Mouse (Mus musculus): ENCODE measurements at regions not wholly inside any gene's neighbourhood (a gene's known extent, or its start where the extent isn't known, plus 50 kb on each side); places are given as distances from the start of the nearest gene placed in this dataset.

DNA sequence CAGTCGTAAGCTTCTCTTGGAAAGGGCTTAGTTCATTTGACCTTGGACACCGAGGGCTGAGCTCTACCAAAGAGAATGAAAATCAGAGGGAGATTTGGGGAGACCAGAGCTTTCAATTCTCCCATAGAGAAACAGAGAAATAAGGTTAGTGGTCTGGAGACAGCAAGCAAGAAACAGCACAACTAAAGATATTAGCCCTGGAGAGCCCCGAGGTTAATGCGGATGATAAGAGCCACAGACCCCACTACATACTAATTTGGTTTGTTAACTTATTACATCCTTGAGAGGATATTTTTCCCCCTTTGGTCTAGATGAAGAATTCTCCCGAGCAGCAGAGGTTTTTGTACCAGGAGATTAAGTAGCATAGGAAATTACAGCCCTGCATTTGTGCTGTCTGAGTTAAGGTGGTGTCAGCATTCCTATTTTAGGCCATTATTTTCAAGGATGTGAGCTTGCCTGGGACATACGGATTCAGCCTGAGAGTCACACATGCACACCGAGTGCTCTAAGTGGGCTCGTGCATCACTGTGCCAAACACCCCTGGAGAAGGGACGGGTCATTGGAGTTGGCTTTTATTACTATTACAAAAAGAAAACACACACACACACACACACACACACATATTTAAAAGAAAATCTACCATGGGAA is 147.4 kb upstream of the C9orf72 start:
- H3K4me1 ChIP-seq: no peaks in the 10 kb centered on the region
- H3K27me3 ChIP-seq: no peaks in the 10 kb centered on the region
- ATAC-seq (replicated peaks; ENCODE audit: low FRiP score): no peak
- H3K9ac ChIP-seq: no peak overlapping the region
- 60% methylated on average over 9 of the region's 9 CpGs for WGBS
- H3K4me2 ChIP-seq: no peak overlapping the region
- no peaks in the 10 kb centered on the region for H3K36me3 ChIP-seq
- 0 out of 2 replicates have a peak, but pooled peaks cover 3% of the 10 kb centered on the region for H3K9me3 ChIP-seq (replicated peaks)
- H3K27ac ChIP-seq: no peak overlapping the region
- H3K4me3 ChIP-seq (replicated peaks): no peak overlapping the region

DNA sequence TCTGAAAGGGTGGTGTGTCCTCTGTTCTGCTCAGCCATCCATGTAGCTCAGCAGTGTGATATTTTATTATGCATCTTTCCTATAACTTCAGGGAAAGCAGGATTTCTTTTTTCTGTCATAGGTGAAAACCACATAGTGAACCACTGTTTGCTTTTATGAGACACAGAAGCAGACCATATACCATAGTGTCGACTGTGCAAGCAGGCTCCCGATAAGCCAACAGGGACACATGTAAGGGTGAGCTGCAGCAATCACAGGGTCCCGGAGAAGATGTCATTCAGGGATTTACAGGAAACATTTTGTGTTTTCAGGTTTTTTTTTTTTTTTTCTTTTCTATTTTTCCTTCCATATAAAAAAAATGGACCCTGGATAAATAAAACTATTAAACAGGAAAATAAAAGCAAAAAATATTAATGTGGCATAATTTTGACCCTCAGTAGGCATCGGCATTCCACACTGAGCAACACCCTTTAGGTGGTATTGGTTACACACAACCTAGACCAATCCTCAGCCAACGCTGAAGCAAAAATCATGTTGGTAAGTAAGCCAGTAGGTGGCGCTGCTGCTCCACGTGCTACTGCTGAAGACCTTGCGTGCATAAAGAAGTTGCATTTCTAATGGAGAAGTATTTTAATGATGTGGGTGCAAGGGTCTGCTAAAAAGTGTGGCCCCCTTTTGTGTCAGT is 146.7 kb upstream of the C9orf72 start:
- 27% methylated on average over 8 of the region's 8 CpGs for WGBS
- Histone ChIP-seq H3K4me3 (replicated peaks) (no peak overlapping the region), H3K27ac (no peak overlapping the region)

DNA sequence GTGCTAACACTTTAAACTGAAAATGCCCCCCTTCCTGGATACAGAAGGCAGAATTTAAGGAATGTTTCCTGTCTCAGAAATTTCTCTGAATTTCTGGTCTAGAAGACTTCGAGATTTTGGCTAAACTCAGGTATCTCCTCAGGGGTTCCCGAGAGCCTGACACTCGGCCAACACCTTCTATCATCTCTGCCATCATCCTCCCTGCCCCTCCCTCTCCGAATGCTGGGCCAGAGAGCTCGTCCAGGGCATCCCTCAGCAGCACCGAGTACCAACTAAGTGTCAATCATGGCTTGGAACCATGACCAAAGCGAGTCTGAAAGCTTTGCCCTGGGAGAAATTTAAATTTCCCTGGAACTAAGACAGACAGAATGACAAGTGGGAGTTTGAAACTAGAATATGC is 138.2 kb upstream of the C9orf72 start:
- no peaks in the 10 kb centered on the region for H3K4me1 ChIP-seq
- H3K27ac ChIP-seq: no peak overlapping the region
- H3K36me3 ChIP-seq: no peaks in the 10 kb centered on the region
- WGBS: 75% methylated on average over 7 of the region's 7 CpGs
- H3K4me2 ChIP-seq: no peak overlapping the region
- H3K4me3 ChIP-seq (replicated peaks): no peak overlapping the region
- no peaks in the 10 kb centered on the region for H3K9me3 ChIP-seq (replicated peaks)
- H3K9ac ChIP-seq: no peak overlapping the region
- no peak for ATAC-seq (replicated peaks; ENCODE audit: low FRiP score)
- H3K27me3 ChIP-seq: no peaks in the 10 kb centered on the region

More for the DNA sequence above, 146.7 kb upstream of the C9orf72 start:
- Histone ChIP-seq H3K4me1 (no peaks in the 10 kb centered on the region), H3K36me3 (no peaks in the 10 kb centered on the region), H3K27me3 (no peaks in the 10 kb centered on the region), H3K4me2 (no peak overlapping the region), H3K9ac (no peak overlapping the region), H3K9me3 (replicated peaks) (0 out of 2 replicates have a peak, but pooled peaks cover 3% of the 10 kb centered on the region)
- ATAC-seq (replicated peaks; ENCODE audit: low FRiP score): peak; percentile 62; the same call in 1 of the 2 replicates

DNA sequence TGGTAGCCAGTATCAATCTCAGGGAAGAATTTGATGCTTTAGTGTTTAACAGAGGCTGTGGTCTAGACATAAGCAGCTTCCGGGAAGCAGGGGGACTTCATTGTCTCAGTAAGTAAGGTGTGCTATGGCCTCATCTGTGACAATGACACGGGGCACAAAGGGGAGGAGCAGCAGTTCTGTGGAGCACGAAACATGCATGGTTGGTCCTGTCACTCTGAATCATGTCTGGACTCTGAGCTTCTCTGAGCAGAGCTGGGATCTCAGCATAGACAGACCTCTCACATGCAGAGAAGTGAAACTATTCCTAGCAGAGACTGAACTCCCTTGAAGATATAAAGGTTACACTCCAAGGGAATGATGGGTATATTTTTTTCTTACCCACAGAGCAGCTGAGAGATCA is 136.2 kb upstream of the C9orf72 start:
- ATAC-seq (replicated peaks; ENCODE audit: low FRiP score): no peak
- Histone ChIP-seq H3K36me3 (no peaks in the 10 kb centered on the region), H3K4me1 (no peaks in the 10 kb centered on the region), H3K4me3 (replicated peaks) (no peak overlapping the region), H3K27me3 (no peaks in the 10 kb centered on the region), H3K9ac (no peak overlapping the region), H3K9me3 (replicated peaks) (no peaks in the 10 kb centered on the region), H3K4me2 (no peak overlapping the region), H3K27ac (no peak overlapping the region)
- WGBS: 83% methylated on average over 3 of the region's 3 CpGs

DNA sequence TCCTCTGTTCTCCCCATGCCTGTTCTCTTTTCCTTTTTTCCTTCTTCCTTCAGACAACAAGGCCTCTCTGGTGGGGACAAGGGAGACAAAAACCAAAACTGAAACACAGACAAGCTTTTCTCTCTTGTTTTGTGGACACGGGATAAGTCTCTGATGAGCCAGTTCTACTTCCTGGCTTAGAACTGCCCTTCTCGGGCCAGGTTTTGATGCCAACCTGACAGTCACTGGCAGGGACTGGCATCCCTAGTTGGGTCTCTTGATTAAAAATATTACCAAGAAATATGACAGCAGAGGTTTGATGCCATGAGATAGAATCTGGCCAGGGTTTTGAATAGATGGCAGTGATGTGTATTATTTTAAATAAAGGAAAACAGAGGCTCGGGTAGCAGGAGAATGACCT is 133.4 kb upstream of the C9orf72 start:
- Histone ChIP-seq H3K9me3 (replicated peaks) (no peaks in the 10 kb centered on the region), H3K4me3 (replicated peaks) (no peak overlapping the region), H3K36me3 (no peaks in the 10 kb centered on the region), H3K27me3 (no peaks in the 10 kb centered on the region), H3K9ac (no peak overlapping the region), H3K4me2 (no peak overlapping the region), H3K4me1 (no peaks in the 10 kb centered on the region), H3K27ac (no peak overlapping the region)
- WGBS: 86% methylated on average over 3 of the region's 3 CpGs
- no peak for ATAC-seq (replicated peaks; ENCODE audit: low FRiP score)

DNA sequence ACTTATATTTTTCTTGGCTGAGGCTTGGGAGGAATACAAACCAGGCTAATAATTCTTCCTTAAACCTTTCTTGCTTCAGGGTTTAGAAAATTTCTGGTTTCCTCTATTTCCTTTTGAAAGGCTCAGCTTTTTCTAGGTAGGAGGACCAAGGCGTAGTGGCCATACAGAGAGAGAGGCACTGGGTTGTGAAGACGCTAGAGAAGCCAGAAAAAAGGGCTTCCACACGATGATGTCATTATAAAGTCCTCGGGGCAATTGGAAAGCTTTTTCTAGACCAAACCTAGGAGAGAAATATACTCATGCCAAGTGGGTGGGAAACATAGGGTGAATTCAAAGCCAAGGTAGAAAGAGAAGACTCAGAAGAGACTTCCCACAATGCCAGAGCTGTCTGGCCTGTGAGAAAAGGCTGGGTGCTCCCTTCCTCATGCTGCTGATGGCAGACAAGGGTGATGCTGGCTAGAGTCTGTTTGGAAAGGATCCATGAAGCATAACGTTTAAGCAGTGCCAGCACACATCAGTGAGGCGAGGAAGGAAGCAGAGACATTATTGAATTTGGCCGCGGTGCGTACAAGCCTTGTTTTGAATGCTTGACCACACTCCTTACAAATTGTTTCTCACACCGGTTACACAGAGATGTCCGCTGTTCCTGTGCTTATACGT is 131.1 kb upstream of the C9orf72 start:
- peak; percentile 52; the same call in 1 of the 2 replicates for ATAC-seq (replicated peaks; ENCODE audit: low FRiP score)
- 61% methylated on average over 12 of the region's 12 CpGs for WGBS
- H3K36me3 ChIP-seq: no peaks in the 10 kb centered on the region

DNA sequence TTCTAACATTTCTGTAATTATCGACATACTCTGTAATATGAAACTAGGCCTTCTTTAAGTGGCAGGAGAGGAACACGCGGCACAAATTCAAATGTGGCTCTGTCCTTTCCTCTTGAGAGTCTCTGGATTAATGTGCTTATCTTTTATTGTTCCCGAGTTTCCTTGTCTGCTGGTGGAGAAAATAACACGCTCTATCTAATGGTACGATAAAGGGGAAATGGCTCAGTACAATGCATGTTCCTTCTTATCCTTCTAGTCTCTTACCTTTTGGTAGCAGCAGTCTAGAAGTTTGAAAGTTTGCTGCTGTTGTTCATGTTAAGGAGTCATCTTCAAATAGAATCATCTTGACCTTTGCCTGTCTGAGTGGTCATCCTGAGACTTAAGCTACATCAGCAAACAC is 130.1 kb upstream of the C9orf72 start:
- no peak overlapping the region for H3K4me3 ChIP-seq (replicated peaks)
- no peaks in the 10 kb centered on the region for H3K27me3 ChIP-seq
- H3K4me2 ChIP-seq: no peak overlapping the region
- H3K9ac ChIP-seq: no peak overlapping the region
- no peaks in the 10 kb centered on the region for H3K4me1 ChIP-seq
- no peak overlapping the region for H3K27ac ChIP-seq
- no peak for ATAC-seq (replicated peaks; ENCODE audit: low FRiP score)
- no peaks in the 10 kb centered on the region for H3K36me3 ChIP-seq
- no peaks in the 10 kb centered on the region for H3K9me3 ChIP-seq (replicated peaks)
- 82% methylated on average over 6 of the region's 6 CpGs for WGBS

More for the DNA sequence above, 131.1 kb upstream of the C9orf72 start:
- Histone ChIP-seq H3K9ac (no peak overlapping the region), H3K27ac (no peak overlapping the region), H3K4me3 (replicated peaks) (no peak overlapping the region), H3K27me3 (no peaks in the 10 kb centered on the region), H3K4me1 (no peaks in the 10 kb centered on the region), H3K9me3 (replicated peaks) (no peaks in the 10 kb centered on the region), H3K4me2 (no peak overlapping the region)

DNA sequence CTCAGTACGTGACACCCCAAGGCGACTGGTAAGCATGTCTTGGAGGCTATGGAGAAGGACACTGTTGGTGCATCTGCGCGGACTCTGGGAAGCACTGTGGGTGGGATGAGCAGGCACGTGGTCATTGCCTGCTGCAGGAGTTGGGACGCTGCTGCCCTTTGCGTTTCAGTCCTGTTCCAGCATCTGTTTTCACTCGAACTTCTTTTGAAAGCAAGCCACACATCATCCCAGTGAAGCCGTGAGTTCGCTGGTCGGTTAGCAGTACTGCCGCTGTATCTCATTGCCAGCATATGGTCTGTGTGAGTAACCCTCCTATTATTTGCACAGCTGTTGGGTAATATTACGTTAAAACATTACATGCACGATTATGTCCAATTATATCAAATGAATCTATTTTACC is 128.1 kb upstream of the C9orf72 start:
- no peaks in the 10 kb centered on the region for H3K27me3 ChIP-seq
- H3K4me3 ChIP-seq (replicated peaks): no peak overlapping the region

DNA sequence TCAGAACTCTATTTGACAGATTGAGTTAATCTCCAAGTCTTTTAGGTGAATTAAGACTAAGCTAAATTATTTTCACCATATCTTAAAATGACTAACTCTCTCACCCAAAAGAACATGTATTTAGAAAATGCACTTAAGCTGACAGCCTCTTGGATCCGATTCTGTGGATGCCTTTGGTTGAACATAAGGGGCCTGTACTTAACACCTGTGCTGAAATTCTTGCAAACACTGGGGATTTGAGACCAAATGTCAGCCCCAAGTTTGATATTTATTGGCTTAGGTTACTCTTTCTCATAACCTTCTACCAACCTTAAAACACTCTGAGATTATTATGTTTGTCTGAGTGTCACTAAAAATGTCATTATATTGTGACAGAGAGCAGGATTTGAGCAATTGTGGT is 126.6 kb upstream of the C9orf72 start:
- H3K4me1 ChIP-seq: no peaks in the 10 kb centered on the region
- no peaks in the 10 kb centered on the region for H3K27me3 ChIP-seq
- no peak for ATAC-seq (replicated peaks; ENCODE audit: low FRiP score)
- no peaks in the 10 kb centered on the region for H3K36me3 ChIP-seq
- no peak overlapping the region for H3K9ac ChIP-seq
- H3K4me2 ChIP-seq: no peak overlapping the region
- WGBS: 56% methylated on average over 1 of the region's 1 CpGs
- H3K4me3 ChIP-seq (replicated peaks): no peak overlapping the region
- no peaks in the 10 kb centered on the region for H3K9me3 ChIP-seq (replicated peaks)
- H3K27ac ChIP-seq: no peak overlapping the region

More for the DNA sequence above, 128.1 kb upstream of the C9orf72 start:
- peak; percentile 79 for ATAC-seq (replicated peaks; ENCODE audit: low FRiP score)
- H3K4me1 ChIP-seq: no peaks in the 10 kb centered on the region
- H3K9me3 ChIP-seq (replicated peaks): no peaks in the 10 kb centered on the region
- no peak overlapping the region for H3K4me2 ChIP-seq
- no peak overlapping the region for H3K9ac ChIP-seq
- no peak overlapping the region for H3K27ac ChIP-seq
- H3K36me3 ChIP-seq: no peaks in the 10 kb centered on the region
- 42% methylated on average over 14 of the region's 14 CpGs for WGBS

DNA sequence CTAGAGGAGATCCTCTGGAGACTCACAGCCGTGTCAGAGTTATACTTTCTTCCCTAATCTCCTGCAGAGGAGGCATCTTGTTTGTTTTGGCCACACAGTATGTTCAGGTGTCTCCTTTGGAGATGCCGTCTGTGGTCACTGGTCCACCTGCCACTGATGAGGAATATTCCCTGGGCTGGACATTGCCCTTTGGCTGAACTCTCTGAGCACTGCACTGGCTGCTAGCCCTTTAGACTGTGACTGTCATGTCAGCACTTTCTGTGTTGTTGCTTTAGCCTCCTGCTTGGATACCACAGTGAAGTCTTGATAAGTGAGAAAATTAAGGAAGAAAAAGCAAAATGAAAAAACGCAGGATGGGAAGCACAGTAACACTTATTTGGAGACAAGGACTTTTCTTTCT is 124.5 kb upstream of the C9orf72 start:
- no peak overlapping the region for H3K27ac ChIP-seq
- no peak overlapping the region for H3K4me3 ChIP-seq (replicated peaks)
- H3K4me2 ChIP-seq: no peak overlapping the region
- WGBS: 53% methylated on average over 3 of the region's 3 CpGs
- H3K27me3 ChIP-seq: no peaks in the 10 kb centered on the region
- H3K9ac ChIP-seq: no peak overlapping the region
- no peaks in the 10 kb centered on the region for H3K36me3 ChIP-seq
- H3K4me1 ChIP-seq: no peaks in the 10 kb centered on the region
- no peaks in the 10 kb centered on the region for H3K9me3 ChIP-seq (replicated peaks)
- no peak for ATAC-seq (replicated peaks; ENCODE audit: low FRiP score)

DNA sequence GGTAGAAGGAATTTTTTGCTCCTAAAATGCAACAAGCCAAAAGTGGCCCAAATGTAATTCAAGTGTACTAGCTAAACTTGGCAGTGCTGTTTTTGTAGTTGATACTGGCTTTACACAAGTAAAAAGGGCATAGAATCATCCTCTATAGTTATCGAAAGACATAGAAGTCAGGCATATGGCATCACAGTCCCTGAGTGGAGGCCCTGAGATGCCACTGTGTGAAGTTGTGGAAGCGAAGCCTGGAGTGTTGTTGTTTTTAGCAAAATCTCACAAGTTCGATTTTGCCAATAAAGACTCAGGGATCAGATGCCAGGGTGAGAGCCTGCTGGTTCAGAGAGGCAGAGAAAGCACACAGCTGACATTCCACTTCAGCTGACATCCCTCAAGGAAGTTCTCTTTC is 121.6 kb upstream of the C9orf72 start:
- no peak overlapping the region for H3K9ac ChIP-seq
- H3K27me3 ChIP-seq: no peaks in the 10 kb centered on the region
- no peak overlapping the region for H3K4me3 ChIP-seq (replicated peaks)
- no peaks in the 10 kb centered on the region for H3K36me3 ChIP-seq
- H3K4me2 ChIP-seq: no peak overlapping the region
- H3K4me1 ChIP-seq: no peaks in the 10 kb centered on the region
- no peaks in the 10 kb centered on the region for H3K9me3 ChIP-seq (replicated peaks)
- 90% methylated on average over 3 of the region's 3 CpGs for WGBS
- no peak overlapping the region for H3K27ac ChIP-seq
- ATAC-seq (replicated peaks; ENCODE audit: low FRiP score): no peak

DNA sequence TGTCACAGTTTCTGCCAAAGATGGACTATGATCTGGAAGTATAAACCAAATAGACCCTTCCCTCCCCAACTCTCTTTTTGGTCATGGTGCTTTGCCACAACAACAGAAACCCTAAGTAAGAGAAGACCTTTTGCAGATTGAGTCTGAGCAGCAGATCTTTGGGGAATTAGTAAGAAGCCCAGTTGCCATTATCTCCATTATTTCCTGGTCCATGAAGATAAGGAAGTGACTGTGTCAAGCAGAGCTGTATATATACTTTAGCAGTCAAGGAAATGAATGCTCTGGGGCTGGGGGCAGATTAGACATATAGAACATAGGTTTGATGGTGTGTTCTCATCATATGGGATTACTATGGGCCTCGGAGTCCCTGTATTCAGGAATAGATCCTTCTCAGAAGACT is 117.8 kb upstream of the C9orf72 start:
- no peaks in the 10 kb centered on the region; the same call in 1 of the 2 replicates for H3K9me3 ChIP-seq (replicated peaks)
- ATAC-seq (replicated peaks; ENCODE audit: low FRiP score): no peak
- no peak overlapping the region for H3K9ac ChIP-seq
- no peak overlapping the region for H3K4me2 ChIP-seq
- H3K36me3 ChIP-seq: no peaks in the 10 kb centered on the region
- 88% methylated on average over 1 of the region's 1 CpGs for WGBS
- H3K4me1 ChIP-seq: no peaks in the 10 kb centered on the region
- no peak overlapping the region for H3K27ac ChIP-seq
- H3K4me3 ChIP-seq (replicated peaks): no peak overlapping the region
- H3K27me3 ChIP-seq: no peaks in the 10 kb centered on the region
